Mouse (Mus musculus) kidney, postnatal 36 days (tissue): Measurements from ENCODE around the gene Olfr371.

Experiments
- DNase-seq, 2 experiments: peaks; one replicate each; pipeline ENCODE4 v3.0.0; 2021 to 2022; ENCODE audit warnings: mixed read lengths in 2 of 2

Gene Olfr371

DNA sequence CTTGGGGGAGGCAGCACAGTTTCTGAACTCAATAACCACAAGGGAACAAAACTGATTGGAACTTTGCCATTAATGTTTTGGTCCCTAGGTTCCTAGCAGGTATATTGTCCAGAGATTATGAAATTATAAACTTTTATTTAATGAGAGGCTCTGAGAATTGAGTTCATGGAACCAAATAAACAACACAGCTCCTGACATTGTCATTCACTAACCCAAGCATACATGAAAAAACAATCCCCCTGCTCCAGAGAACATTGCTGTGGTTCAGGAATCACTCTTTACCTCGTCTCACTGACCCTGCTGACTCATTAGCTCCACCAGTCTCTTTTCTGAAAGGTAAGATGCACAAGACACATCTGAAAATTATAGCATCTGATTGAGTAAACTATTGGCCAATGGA lies at the start of gene Olfr371:
TSS of gene Olfr371 (plus strand) at position 301 of the 400 bp plus-strand sequence.
- no peak for DNase-seq

- no peak for DNase-seq
These were observed 33.4 kb upstream of the Olfr371 start for GRCm38 (mm10) chr8:85192346-85192745.

DNA sequence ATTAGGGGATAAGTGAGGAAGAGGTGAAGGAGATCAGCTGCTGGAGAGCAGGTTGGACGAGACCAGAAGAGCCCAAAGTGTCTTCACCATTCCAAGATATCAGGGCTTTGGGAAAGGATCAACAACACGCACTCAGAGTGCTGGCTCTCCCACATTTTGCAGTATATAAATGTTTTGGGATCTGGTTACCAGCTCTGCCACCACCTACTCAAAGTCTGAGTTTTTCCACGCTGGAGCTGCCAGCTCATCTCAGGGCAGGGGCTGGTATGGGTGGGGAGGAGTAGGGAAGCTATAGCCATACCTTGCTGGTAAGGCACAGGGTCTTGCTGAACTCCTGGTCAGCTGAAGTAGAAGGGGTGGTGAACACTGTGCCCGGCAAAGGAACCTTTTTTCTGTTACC lies 5.6 kb upstream of the Olfr371 start:
- DNase-seq, result no peak

DNA sequence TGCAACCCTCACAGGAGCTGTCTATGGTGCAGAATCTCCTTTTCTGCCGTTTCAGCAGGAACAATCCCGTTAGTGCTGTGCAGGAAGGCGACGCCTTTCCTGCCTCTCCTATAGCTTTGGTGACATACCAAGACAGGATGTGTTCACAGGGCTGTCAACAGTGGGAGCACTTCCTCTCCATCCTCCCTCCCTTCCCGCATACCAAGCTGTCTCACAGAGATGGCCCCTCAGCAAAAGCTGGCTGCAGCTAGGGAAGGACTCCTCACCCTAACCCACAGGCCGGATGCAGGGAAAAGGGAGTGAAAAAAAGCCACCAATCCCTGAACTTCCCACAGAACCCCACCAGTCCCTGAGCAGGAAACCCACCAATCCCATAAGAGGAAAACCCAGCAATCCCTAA lies 4.8 kb upstream of the Olfr371 start:
- peak; percentile 11 to 19 for DNase-seq

GRCm38 (mm10) chr8:85227297-85227696 lies 1.5 kb downstream of the Olfr371 start:
- DNase-seq, result no peak
